Mouse (Mus musculus) limb, embryonic 10.5 days (tissue): ENCODE data around the gene Gm26558. TPM values are rescaled to one million over a fixed set of nuclear protein-coding genes. Genes with fewer than 3 reads are reported as not detected.

Experiments used
- DNase-seq: peaks from one replicate; pipeline ENCODE4 v3.0.0-alpha.2; 2017; ENCODE audit warnings: low spot score
- H3K27ac ChIP-seq: fragments of 300-500 bp; sonication (generic); 2 replicates; pipeline ENCODE4 v1.5.1; 2016; ENCODE audit warnings: mild to moderate bottlenecking
- H3K27me3 ChIP-seq: fragments of 300-500 bp; sonication (generic); 2 replicates; pipeline ENCODE4 v1.6.1; 2016; ENCODE audit warnings: low read depth, mild to moderate bottlenecking; ENCODE audit not compliant: poor library complexity, severe bottlenecking
- H3K36me3 ChIP-seq: fragments of 300-500 bp; sonication (generic); 2 replicates; pipeline ENCODE4 v1.6.1; 2016; ENCODE audit warnings: mild to moderate bottlenecking, moderate library complexity
- H3K4me1 ChIP-seq: fragments of 300-500 bp; sonication (generic); 2 replicates; pipeline ENCODE4 v1.6.1; 2016
- H3K4me3 ChIP-seq: fragments of 300-500 bp; sonication (generic); 2 replicates; pipeline ENCODE4 v1.5.1; 2016; ENCODE audit warnings: mild to moderate bottlenecking, moderate library complexity
- H3K9me3 ChIP-seq: fragments of 300-500 bp; sonication (generic); replicated peaks from 2 replicates; pipeline ENCODE4 v1.6.1; 2016; ENCODE audit warnings: mild to moderate bottlenecking
- WGBS: fragments of 180-500 bp; shearing (Covaris S2); methylation state at CpG from one replicate; pipeline ENCODE4 v1.1.7; 2016; 5-methylcytosine and 5-hydroxymethylcytosine counted together
- polyA plus RNA-seq: library from polyadenylated mRNA; unstranded; fragments of >200 nt; fragmentation: Nextera tagmentation; extraction: Ambion mirVana; gene quantifications from 2 replicates; pipeline ENCODE4 v1.2.1, GENCODE M21; 2016

Gene Gm26558
- 3.4 and 4.6 TPM in 2 replicates for polyA plus RNA-seq

- Histone ChIP-seq H3K36me3 (peaks cover 24% of the 10 kb centered on the region), H3K27me3 (no peaks in the 10 kb centered on the region; the same call in 1 of the 2 replicates), H3K27ac (peak within 1 kb of the TSS; percentile 95), H3K9me3 (no peaks in the 10 kb centered on the region), H3K4me1 (peaks cover 14% of the 10 kb centered on the region), H3K4me3 (peak within 1 kb of the TSS; percentile 95)
- no peak for DNase-seq
- under 1% methylated on average over 54 of the region's 54 CpGs for WGBS
These were observed at the start of gene Gm26558 for GRCm38 (mm10) chr2:70661715-70662495. Gene Gm26558 (minus strand): TSS chr2:70662108.

DNA sequence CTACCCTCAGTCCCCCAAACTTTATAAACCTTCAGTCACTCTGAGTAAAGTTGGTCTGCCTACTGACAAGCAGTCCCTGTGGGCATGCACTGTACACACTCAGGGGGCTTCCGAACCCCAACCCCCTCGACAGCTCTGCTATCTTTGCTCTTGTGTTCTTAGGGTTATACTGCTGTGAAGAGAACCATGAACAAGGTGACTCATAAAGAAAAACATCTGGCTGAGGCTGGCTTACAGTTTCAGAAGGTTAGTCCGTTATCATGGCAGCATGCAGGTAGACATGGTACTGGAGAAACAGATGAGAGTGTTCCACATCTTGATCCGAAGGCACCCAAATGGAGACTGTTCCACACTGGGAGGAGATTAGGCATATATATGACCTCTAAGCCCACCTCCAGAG, 49.0 kb upstream of the Gm26558 start:
- no peaks in the 10 kb centered on the region for H3K27me3 ChIP-seq
- no peaks in the 10 kb centered on the region for H3K9me3 ChIP-seq
- H3K27ac ChIP-seq = no peak overlapping the region
- WGBS = 92% methylated on average over 4 of the region's 4 CpGs
- H3K4me1 ChIP-seq = peaks cover 11% of the 10 kb centered on the region; the same call in 1 of the 2 replicates
- DNase-seq = no peak
- H3K36me3 ChIP-seq = peaks cover 61% of the 10 kb centered on the region
- H3K4me3 ChIP-seq = no peak overlapping the region

GRCm38 (mm10) chr2:70710236-70710635, 48.3 kb upstream of the Gm26558 start:
- no peak overlapping the region for H3K27ac ChIP-seq
- WGBS = 92% methylated on average over 7 of the region's 7 CpGs
- H3K9me3 ChIP-seq = no peaks in the 10 kb centered on the region
- H3K4me1 ChIP-seq = peaks cover 12% of the 10 kb centered on the region
- H3K4me3 ChIP-seq = no peak overlapping the region
- DNase-seq = no peak
- H3K36me3 ChIP-seq = peaks cover 54% of the 10 kb centered on the region
- H3K27me3 ChIP-seq = no peaks in the 10 kb centered on the region

- peaks cover 44% of the 10 kb centered on the region for H3K36me3 ChIP-seq
- WGBS = 81% methylated on average over 13 of the region's 13 CpGs
- no peaks in the 10 kb centered on the region for H3K9me3 ChIP-seq
- H3K4me1 ChIP-seq = peaks cover 22% of the 10 kb centered on the region
- DNase-seq = no peak
- no peak overlapping the region for H3K27ac ChIP-seq
- no peaks in the 10 kb centered on the region for H3K27me3 ChIP-seq
- no peak overlapping the region for H3K4me3 ChIP-seq
These were observed 47.2 kb upstream of the Gm26558 start for GRCm38 (mm10) chr2:70708986-70709730.

DNA sequence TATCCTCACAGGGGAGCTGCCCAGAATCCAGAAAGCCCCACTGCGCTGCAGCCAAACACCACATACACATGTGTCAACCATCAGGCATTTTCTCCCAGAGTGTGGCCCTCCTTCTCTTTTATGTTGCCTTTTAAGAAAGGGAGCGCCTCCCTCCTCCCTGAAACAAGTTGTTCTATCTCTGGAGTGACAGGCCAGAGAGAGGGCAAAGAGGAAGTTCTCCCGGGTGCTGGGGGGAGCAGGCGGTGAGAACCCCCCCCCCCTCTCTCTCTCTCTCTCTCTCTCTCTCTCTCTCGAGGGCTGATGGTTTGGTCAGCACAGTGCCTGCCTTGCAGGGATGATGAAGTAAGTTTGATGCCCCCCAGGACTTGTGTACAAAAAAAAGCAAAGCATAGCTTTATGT, 40.5 kb upstream of the Gm26558 start:
- Histone ChIP-seq H3K4me3 (no peak overlapping the region), H3K4me1 (peaks cover 24% of the 10 kb centered on the region), H3K9me3 (no peaks in the 10 kb centered on the region), H3K27me3 (no peaks in the 10 kb centered on the region), H3K36me3 (0 out of 2 replicates have a peak, but pooled peaks cover 1% of the 10 kb centered on the region), H3K27ac (no peak overlapping the region)
- DNase-seq = no peak
- 59% methylated on average over 5 of the region's 5 CpGs for WGBS

DNA sequence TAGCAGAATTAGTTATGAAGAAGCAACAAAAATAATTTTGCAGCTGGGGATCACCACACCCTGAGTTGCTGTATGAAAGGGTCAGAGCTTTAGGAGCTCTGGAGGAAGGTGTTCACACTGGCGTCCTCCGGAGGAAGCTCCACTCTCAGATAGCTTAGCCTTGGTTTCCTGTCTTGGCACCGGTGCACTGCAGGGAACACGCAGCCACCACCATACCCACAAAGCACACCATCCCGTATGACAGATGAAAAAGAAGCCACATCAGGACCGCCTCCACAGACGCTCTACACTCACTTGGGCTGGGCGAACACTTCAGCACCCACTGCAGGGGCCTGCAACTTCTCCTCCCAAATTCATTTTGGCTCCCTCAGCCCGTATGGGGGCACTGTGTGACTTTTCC, 39.7 kb upstream of the Gm26558 start:
- H3K27ac ChIP-seq = no peak overlapping the region
- WGBS = 71% methylated on average over 9 of the region's 9 CpGs
- H3K27me3 ChIP-seq = no peaks in the 10 kb centered on the region

DNA sequence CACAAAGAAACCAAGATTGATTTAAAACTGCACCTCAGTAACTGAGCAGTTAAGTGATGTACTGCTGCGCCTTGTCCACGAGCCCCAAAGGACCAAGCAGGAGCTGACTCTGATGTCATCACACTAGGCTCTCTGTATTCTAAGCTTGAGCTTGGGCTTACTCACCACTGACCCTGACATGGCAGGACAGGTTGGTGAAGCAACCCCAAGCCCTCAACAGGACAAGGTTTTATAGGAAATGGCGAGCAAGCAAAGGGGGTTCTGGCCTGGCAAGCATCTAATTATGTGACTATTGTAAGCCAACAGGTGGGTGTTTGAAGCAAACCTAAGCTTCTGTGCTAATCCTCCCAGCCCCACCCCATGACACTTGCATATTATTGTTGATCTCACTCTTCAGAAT, 38.9 kb upstream of the Gm26558 start:
- H3K27me3 ChIP-seq = no peaks in the 10 kb centered on the region
- H3K4me3 ChIP-seq = no peak overlapping the region
- 91% methylated on average over 3 of the region's 3 CpGs for WGBS
- H3K9me3 ChIP-seq = no peaks in the 10 kb centered on the region
- peaks cover 2% of the 10 kb centered on the region; the same call in 1 of the 2 replicates for H3K36me3 ChIP-seq
- peaks cover 18% of the 10 kb centered on the region for H3K4me1 ChIP-seq
- no peak overlapping the region for H3K27ac ChIP-seq
- DNase-seq = no peak

More for the DNA sequence above, 39.7 kb upstream of the Gm26558 start:
- Histone ChIP-seq H3K4me3 (no peak overlapping the region), H3K9me3 (no peaks in the 10 kb centered on the region), H3K36me3 (peaks cover 2% of the 10 kb centered on the region; the same call in 1 of the 2 replicates), H3K4me1 (peaks cover 18% of the 10 kb centered on the region)
- no peak for DNase-seq

- DNase-seq = no peak
- Histone ChIP-seq H3K4me3 (no peak overlapping the region), H3K9me3 (no peaks in the 10 kb centered on the region), H3K27ac (no peak overlapping the region), H3K36me3 (peaks cover 32% of the 10 kb centered on the region), H3K27me3 (no peaks in the 10 kb centered on the region), H3K4me1 (no peaks in the 10 kb centered on the region)
- 91% methylated on average over 10 of the region's 10 CpGs for WGBS
These were observed 33.8 kb upstream of the Gm26558 start for GRCm38 (mm10) chr2:70695712-70696111.

- WGBS = 89% methylated on average over 11 of the region's 11 CpGs
- H3K9me3 ChIP-seq = no peaks in the 10 kb centered on the region
- no peak overlapping the region for H3K27ac ChIP-seq
- peaks cover 85% of the 10 kb centered on the region for H3K36me3 ChIP-seq
- no peaks in the 10 kb centered on the region for H3K4me1 ChIP-seq
- no peak overlapping the region for H3K4me3 ChIP-seq
- DNase-seq = no peak
- H3K27me3 ChIP-seq = no peaks in the 10 kb centered on the region
These were observed 28.3 kb upstream of the Gm26558 start for GRCm38 (mm10) chr2:70690195-70690594.

DNA sequence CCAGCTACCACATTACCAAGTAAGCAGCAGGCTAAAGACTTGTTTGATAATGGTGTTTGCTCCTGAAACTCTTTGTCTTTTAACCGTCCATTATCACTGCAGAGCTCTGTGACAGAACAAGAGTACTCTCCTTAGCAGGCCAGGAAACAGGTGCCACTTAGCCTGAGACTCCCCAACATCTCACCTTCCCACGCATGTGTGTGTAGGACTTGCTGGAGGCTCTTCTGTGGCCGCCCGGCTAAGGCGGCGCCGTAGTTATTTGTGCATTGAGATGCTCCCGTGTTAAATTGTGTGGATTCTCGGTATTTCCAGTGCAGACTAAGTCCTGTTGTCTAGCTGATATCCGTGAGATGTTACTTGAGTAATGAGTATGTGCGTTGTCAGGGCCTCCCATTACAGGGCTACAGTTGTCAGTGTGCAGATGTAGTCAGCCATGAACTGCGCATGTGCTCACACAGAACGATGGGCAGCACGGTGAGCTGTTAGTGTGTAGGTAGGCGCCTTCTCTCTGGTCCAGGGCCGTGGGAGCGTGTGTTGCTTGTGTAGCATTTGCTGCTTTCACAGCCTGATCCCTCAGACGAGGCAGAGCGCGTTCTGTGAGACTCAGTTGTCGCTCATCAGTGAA, 26.7 kb upstream of the Gm26558 start:
- DNase-seq = no peak
- Histone ChIP-seq H3K4me3 (no peak overlapping the region), H3K27me3 (no peaks in the 10 kb centered on the region), H3K36me3 (peaks cover 100% of the 10 kb centered on the region), H3K27ac (no peak overlapping the region), H3K4me1 (no peaks in the 10 kb centered on the region), H3K9me3 (no peaks in the 10 kb centered on the region)
- 96% methylated on average over 21 of the region's 21 CpGs for WGBS

- 80% methylated on average over 2 of the region's 2 CpGs for WGBS
- DNase-seq = no peak
- H3K9me3 ChIP-seq = no peaks in the 10 kb centered on the region
- H3K36me3 ChIP-seq = peaks cover 96% of the 10 kb centered on the region
- no peaks in the 10 kb centered on the region for H3K4me1 ChIP-seq
- H3K27me3 ChIP-seq = no peaks in the 10 kb centered on the region
- H3K27ac ChIP-seq = no peak overlapping the region
- no peak overlapping the region for H3K4me3 ChIP-seq
These were observed 20.4 kb upstream of the Gm26558 start for GRCm38 (mm10) chr2:70682324-70682723.

GRCm38 (mm10) chr2:70673445-70674126, 11.7 kb upstream of the Gm26558 start:
- H3K36me3 ChIP-seq = peaks cover 11% of the 10 kb centered on the region
- 92% methylated on average over 7 of the region's 7 CpGs for WGBS
- no peak for DNase-seq
- no peak overlapping the region for H3K27ac ChIP-seq
- no peak overlapping the region for H3K4me3 ChIP-seq
- H3K27me3 ChIP-seq = no peaks in the 10 kb centered on the region
- no peaks in the 10 kb centered on the region for H3K4me1 ChIP-seq
- no peaks in the 10 kb centered on the region for H3K9me3 ChIP-seq
